Mouse (Mus musculus) layer of hippocampus, postnatal 25 days (tissue): ENCODE measurements at regions not wholly inside any gene's neighbourhood (a gene's known extent, or its start where the extent isn't known, plus 50 kb on each side); places are given as distances from the start of the nearest gene placed in this dataset.

Source experiments
- DNase-seq, 2 experiments: peaks; one replicate each; pipeline ENCODE4 v3.0.0; 2022; ENCODE audit warnings: mixed read lengths in 2 of 2, low spot score in 1 of 2; ENCODE audit errors: extremely low spot score in 1 of 2

GRCm38 (mm10) chr11:19730747-19731146 lies 193.4 kb upstream of the Spred2 start:
- DNase-seq = no peak

GRCm38 (mm10) chr11:19736076-19736475 lies 188.1 kb upstream of the Spred2 start:
- no peak for DNase-seq

DNA sequence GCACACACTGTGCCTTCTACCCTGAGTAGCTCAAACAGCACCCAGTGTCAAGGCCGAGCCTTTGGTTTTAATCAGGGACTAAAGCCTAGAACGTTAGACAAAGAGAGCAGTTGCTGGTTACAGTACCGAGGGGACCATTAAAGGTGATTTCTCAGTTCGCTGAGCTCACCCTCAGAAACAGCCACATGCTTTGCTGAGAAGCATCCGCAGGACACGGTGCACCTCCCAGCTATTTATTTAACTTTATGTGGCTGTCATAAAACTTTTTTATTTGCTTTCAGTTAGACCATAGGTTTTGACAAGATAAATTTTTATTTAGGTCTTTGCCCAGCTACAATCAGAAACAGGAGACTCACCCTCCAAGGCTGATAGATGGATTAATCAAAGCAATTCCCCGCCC lies 187.2 kb upstream of the Spred2 start:
- DNase-seq = no peak

GRCm38 (mm10) chr11:19737331-19737730 lies 186.8 kb upstream of the Spred2 start:
- no peak for DNase-seq

DNA sequence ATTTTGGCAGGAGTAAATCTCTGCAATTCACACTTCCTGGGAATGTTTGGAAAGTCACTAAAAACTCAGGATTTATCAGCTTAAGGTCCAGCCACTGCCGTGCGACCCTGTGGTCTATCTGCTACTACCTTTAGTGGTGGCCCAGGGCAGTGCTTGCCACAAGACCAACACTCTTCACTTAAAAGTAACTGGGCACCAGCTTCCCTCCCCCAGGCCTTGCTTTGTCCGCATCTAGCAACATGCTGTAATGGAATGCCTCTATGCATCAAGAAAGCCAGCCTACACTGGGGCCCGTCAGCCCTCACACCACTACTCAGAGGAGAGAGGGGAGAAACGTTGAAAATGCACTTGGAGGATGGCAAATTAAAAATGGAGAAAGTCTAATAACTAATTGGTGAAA lies 186.4 kb upstream of the Spred2 start:
- no peak for DNase-seq

DNA sequence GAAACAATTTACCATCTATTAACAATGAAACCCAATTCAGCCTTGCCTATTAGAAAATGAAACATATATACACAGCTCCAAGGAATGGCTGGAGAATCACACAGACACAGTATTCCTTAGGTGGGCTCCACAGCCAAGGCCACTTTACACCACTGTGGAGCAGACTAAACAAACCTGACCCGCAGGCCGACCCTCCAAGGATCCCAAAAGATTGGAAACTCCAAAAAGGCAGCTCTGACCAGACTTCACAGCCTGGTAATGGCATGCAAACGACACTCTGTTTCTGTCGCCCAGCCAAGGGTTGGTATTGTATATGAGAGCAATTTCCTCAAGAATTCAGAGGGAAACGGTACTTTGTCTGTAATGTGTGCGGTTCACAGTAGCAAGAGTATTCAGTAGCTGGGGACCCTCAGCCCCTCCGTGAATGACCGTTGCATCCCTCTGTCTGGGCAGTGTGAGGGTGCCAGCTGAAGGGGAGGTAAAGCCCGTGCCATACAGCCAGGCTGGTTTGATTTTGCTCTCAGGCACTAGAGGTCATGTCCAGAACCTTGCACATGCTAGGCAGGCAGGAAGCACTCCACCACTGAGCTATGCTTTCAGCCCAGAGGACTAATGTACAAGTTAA lies 184.5 kb upstream of the Spred2 start:
- DNase-seq = no peak

GRCm38 (mm10) chr11:19740562-19740961 lies 183.6 kb upstream of the Spred2 start:
- DNase-seq = no peak

GRCm38 (mm10) chr11:19747097-19747972 lies 176.8 kb upstream of the Spred2 start:
- DNase-seq = no peak

DNA sequence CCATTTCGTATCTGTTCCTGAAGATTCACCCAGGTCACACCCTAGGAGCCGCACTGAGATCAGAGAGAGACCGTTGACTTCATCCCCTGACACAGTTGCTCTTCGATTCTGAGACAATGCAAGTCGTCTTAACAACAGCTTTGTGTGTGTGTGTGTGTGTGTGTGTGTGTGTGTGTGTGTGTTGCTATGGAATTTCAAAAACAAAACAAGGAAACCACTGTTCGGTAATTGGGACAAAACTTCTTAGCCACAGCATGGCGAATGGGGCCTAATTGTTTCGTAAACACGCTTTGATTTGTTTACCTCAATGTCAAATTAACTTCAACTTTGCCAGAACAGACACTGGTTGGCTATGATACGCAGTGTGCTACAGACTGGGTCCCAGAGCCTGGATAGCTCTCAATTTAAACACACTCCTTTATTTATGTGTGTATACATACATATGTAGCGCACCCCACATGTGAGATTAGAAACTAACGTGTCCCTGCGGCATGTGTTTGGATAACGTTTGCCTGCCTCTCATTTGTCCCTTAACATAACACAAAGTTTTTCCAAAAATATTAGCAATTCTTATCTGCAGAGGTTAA lies 176.1 kb upstream of the Spred2 start:
- no peak for DNase-seq

- no peak for DNase-seq
Measured at GRCm38 (mm10) chr11:19758892-19759291, 165.3 kb upstream of the Spred2 start.

DNA sequence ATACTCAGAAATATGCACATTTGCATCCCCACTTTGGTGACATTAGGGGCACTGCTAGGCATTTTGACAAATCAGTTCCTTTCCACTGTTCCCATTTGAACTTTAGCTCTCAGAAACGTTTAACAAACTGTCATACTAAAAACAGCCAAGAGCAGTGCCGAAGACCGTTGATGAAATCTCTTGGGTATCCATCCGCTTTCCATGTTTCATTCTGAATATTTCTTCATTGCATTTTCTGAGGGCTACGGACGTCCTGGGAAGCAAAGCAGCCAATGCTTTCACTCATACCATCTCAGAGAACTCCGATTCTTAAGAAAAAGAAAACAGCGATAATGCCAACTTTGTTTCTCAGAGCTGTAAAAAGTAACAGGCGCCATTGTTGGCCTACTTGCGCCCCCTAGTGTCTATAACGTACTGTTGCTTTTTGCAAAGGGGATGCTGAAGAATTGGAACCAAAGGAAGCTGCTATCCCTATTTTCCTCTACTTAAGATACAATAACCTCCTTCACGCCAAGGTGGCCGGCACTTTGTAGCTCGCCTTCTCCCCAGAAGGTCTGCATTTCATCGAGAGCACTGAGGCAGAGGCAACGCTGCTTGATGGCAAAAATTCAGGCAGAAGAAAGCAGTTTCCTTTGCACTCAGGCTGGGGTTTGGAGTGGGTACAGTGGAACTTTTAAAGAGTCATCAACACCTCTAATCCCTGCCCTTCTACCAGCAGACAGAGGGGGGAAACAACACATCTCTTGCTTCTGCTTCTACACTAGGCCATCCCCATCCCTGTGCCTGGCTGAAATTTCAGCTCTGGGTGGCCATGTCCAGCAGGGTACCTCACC lies 163.1 kb upstream of the Spred2 start:
- DNase-seq = peak; percentile 52 to 55

DNA sequence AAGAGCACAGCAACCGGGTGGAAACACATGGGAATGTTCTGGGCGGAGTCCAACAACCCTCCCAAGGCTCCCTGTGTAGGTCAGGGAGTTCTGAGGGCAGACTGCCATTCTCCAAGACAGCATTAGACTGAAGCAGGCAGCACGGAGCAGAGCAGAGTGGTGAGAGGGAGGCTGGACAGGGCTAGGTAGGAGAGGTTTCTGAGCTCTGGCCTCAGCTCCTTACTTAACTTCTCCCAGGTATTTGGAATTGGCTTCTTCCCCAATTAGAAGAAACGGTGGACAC lies 162.5 kb upstream of the Spred2 start:
- DNase-seq = no peak

DNA sequence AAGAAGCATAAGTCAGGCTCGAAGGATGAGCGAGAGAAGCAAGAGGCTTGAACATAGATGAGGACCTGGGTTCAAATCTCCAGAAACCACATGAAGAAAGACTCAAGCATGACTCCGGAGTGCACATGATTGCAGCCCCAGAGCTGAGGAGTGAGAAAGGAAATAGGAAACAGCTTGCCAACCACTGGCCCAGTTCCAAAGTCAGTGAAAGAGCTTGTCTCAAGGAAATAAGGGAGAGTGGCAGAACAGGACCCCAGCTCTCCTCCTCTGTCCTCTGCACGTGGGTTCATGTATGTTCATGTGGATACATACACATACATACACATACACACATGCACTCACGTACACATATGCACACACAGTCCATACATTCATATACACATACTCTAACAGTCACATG lies 156.9 kb upstream of the Spred2 start:
- no peak for DNase-seq

DNA sequence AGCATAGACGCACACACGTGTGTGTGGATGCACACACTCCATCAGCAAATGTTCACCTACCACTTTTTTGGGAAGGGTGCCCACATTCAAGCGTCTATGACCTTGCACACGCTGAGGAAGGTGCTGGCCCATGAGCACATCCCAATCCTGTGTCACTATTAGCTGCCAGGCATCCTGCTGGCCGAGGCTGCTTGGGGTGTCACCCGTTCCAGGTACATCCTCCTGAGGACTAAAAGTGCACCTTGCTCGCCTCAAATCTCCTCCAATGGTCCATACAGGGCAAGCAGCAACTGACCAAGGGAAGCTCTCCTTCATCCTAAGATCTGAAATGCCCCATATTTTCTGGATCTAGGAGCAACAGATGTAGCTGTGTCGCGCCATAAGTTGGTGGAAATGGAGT lies 156.3 kb upstream of the Spred2 start:
- DNase-seq = no peak

DNA sequence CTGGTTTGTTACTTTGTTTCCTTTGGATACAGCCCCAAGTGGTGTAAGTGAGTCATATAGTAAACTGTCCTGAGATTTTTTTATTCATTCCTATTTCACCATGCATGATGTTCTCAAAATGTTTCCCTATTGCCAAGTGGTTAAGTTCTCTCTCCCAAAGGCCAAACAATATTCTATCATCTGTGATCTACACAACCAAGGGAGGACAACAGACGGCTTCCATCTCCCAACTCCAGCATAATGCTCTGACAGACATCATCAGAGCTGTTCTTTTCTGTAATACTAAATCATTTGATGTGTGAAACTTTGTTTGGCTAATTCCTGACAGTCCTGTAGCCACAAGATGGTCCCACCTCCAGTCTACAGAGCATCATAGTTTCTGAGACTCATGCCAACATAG lies 155.2 kb upstream of the Spred2 start:
- no peak for DNase-seq

DNA sequence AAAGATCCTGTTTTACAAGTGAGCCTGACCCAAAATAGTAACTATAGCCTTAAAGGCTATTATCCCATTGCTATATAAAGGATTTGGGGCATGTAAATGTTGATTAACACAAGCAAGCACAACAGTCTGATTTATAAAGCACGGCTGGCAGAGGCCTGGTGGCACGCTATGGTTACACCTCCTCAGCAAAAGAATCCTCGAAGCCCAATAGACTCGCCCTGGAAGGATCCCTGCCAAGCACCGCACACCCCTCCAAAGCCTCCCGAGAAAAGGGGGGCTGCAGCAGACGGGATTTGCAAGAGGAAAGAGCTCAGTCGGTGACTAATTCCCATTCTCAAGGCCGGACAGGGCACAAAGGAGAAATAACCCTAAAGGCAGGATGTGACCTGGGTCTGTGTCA lies 150.2 kb upstream of the Spred2 start:
- DNase-seq = no peak

GRCm38 (mm10) chr11:19775741-19776140 lies 148.4 kb upstream of the Spred2 start:
- DNase-seq = no peak

DNA sequence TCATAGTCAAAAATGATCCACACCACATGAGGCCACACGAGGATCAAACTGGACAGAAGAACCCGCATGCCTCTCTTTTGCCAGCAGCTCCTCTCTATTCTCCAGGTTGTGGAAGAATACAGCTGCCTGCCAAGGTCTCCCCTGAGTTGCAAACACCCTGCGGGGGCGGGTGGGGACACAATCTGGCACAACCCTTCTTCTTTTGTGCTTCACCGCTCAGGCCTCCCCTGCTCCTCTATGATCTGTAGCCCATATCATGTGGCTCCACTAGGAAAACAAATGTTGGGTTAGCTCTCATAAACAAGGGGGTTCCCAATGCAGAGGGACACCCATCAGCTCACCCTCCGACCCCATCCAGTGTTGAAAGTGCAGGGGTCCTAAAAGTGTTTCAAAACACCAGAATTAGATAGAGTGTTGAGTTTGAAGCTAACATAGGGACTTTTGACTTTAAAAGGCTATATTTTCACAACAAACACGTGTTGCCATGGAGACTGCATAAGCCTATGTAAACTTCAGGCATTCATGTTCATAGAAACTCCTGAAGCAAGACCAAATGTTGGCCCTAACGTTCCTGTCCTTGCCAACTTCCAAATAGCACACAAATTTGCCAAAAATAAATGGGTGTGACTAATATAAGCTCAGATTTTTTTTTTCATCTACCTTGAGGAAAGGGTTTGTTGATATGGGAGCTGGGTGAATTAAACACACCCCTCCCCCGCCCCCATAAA lies 147.5 kb upstream of the Spred2 start:
- DNase-seq = no peak

DNA sequence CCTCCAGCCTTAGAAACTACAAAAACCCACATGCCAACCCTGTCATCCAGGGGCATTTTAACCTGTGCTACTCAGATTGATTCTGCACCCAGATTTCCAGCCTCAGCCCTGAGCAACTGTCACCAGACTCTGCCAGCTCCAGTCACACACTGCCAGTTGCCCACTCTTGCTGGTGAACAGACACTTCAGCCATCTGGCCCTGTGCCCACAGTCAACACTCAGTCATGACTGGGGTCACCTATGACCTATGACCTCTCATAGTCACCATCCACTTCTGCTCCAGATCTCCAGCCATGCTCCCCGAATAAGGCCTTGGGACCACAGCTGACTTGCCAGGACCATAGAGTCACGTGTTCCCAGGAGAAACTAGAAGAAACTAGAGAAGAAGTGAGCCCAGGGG lies 146.0 kb upstream of the Spred2 start:
- DNase-seq = no peak

GRCm38 (mm10) chr11:19785110-19785509 lies 139.1 kb upstream of the Spred2 start:
- DNase-seq = no peak
